Mouse (Mus musculus) forebrain, embryonic 11.5 days (tissue): ENCODE data around the gene Kank1. TPM values are rescaled to one million over a fixed set of nuclear protein-coding genes. Genes with fewer than 3 reads are reported as not detected.

Source experiments
- ATAC-seq: fragments of 200-750 bp; cut with Nextera tagmentation; replicated peaks from 2 replicates; pipeline ENCODE4 v1.8.0; 2017; ENCODE audit warnings: moderate TSS enrichment; ENCODE audit not compliant: low FRiP score
- DNase-seq: peaks from one replicate; pipeline ENCODE4 v3.0.0-alpha.2; 2017; ENCODE audit warnings: low spot score
- H3K27ac ChIP-seq: fragments of 300-500 bp; sonication (generic); 2 replicates; pipeline ENCODE4 v1.5.1; 2014; ENCODE audit warnings: low read depth, low read length
- H3K27me3 ChIP-seq: fragments of 300-500 bp; sonication (generic); 2 replicates; pipeline ENCODE4 v1.6.1; 2014; ENCODE audit warnings: mild to moderate bottlenecking, low read length, mixed read lengths; ENCODE audit not compliant: control insufficient read depth, insufficient read depth
- H3K36me3 ChIP-seq: fragments of 300-500 bp; sonication (generic); 2 replicates; pipeline ENCODE4 v1.6.1; 2014; ENCODE audit warnings: mild to moderate bottlenecking, low read length, moderate library complexity, mixed read lengths; ENCODE audit not compliant: control insufficient read depth, insufficient read depth
- H3K4me1 ChIP-seq: fragments of 300-500 bp; sonication (generic); replicated peaks from 2 replicates; pipeline ENCODE4 v1.6.1; 2014; ENCODE audit warnings: low read length, mixed read lengths; ENCODE audit not compliant: control insufficient read depth, insufficient read depth
- H3K4me2 ChIP-seq: fragments of 300-500 bp; sonication (generic); 2 replicates; pipeline ENCODE4 v1.6.1; 2014; ENCODE audit warnings: low read depth, mild to moderate bottlenecking, low read length, moderate library complexity, mixed read lengths; ENCODE audit not compliant: severe bottlenecking
- H3K4me3 ChIP-seq: fragments of 300-500 bp; sonication (generic); 2 replicates; pipeline ENCODE4 v1.5.1; 2014; ENCODE audit warnings: low read depth, low read length
- H3K9ac ChIP-seq: fragments of 300-500 bp; sonication (generic); 2 replicates; pipeline ENCODE4 v1.6.1; 2014; ENCODE audit warnings: low read length
- H3K9me3 ChIP-seq: fragments of 300-500 bp; sonication (generic); 2 replicates; pipeline ENCODE4 v1.6.1; 2016; ENCODE audit warnings: low read length, mixed read lengths; ENCODE audit not compliant: control insufficient read depth
- WGBS: fragments of 180-500 bp; shearing (Covaris S2); extraction: QIAGEN DNeasy Blood & Tissue Kit; methylation state at CpG from one replicate; pipeline ENCODE4 v1.1.7; 2014; 5-methylcytosine and 5-hydroxymethylcytosine counted together
- polyA plus RNA-seq: library from polyadenylated mRNA; unstranded; fragments of >200 nt; fragmentation: Nextera tagmentation; extraction: Ambion mirVana; gene quantifications from 2 replicates; pipeline ENCODE4 v1.2.1, GENCODE M21; 2014

Kank1 gene
- polyA plus RNA-seq, 1 experiment from 2014 or later, result 15.3 TPM

GRCm38 (mm10) chr19:25387902-25388301, 151.1 kb downstream of the Kank1 start:
- 77% methylated on average over 18 of the region's 18 CpGs for WGBS
- Histone ChIP-seq H3K27ac (no peak overlapping the region), H3K4me3 (no peak overlapping the region), H3K9me3 (no peaks in the 10 kb centered on the region), H3K27me3 (no peaks in the 10 kb centered on the region), H3K4me1 (no peaks in the 10 kb centered on the region; the same call in 1 of the 2 replicates), H3K36me3 (no peaks in the 10 kb centered on the region), H3K4me2 (no peak overlapping the region), H3K9ac (no peak overlapping the region)
- no peak for ATAC-seq
- no peak for DNase-seq

- H3K27ac ChIP-seq, result no peak overlapping the region
- 93% methylated on average over 11 of the region's 11 CpGs for WGBS
These were observed 155.4 kb downstream of the Kank1 start for GRCm38 (mm10) chr19:25392135-25392534.

GRCm38 (mm10) chr19:25395035-25395434, 158.3 kb downstream of the Kank1 start:
- 36% methylated on average over 10 of the region's 10 CpGs for WGBS
- Histone ChIP-seq H3K27ac (no peak overlapping the region), H3K4me2 (peak overlapping the region; percentile 13; the same call in 1 of the 2 replicates), H3K36me3 (no peaks in the 10 kb centered on the region), H3K9ac (0 out of 2 replicates have a peak overlapping the region, but pooled peaks have one; percentile 5), H3K4me1 (peaks cover 3% of the 10 kb centered on the region; the same call in 1 of the 2 replicates), H3K9me3 (no peaks in the 10 kb centered on the region), H3K4me3 (no peak overlapping the region), H3K27me3 (no peaks in the 10 kb centered on the region)
- ATAC-seq, result no peak
- no peak for DNase-seq

More at GRCm38 (mm10) chr19:25392135-25392534, 155.4 kb downstream of the Kank1 start:
- Histone ChIP-seq H3K9me3 (no peaks in the 10 kb centered on the region), H3K27me3 (no peaks in the 10 kb centered on the region), H3K4me2 (no peak overlapping the region), H3K4me1 (no peaks in the 10 kb centered on the region; the same call in 1 of the 2 replicates), H3K36me3 (no peaks in the 10 kb centered on the region), H3K9ac (no peak overlapping the region), H3K4me3 (no peak overlapping the region)
- DNase-seq (no peak), ATAC-seq (no peak)

- no peak overlapping the region for H3K4me2 ChIP-seq
- no peak overlapping the region for H3K27ac ChIP-seq
- WGBS, result 94% methylated on average over 6 of the region's 6 CpGs
- H3K9ac ChIP-seq, result no peak overlapping the region
- no peak for ATAC-seq
- H3K4me1 ChIP-seq, result peaks cover 3% of the 10 kb centered on the region; the same call in 1 of the 2 replicates
- H3K36me3 ChIP-seq, result no peaks in the 10 kb centered on the region
- no peak overlapping the region for H3K4me3 ChIP-seq
- H3K27me3 ChIP-seq, result no peaks in the 10 kb centered on the region
- DNase-seq, result no peak
- no peaks in the 10 kb centered on the region for H3K9me3 ChIP-seq
These were observed 160.0 kb downstream of the Kank1 start for GRCm38 (mm10) chr19:25396709-25397266.

- 27% methylated on average over 9 of the region's 9 CpGs for WGBS
- H3K4me1 ChIP-seq, result peaks cover 5% of the 10 kb centered on the region; the same call in 1 of the 2 replicates
These were observed 162.9 kb downstream of the Kank1 start for GRCm38 (mm10) chr19:25399511-25400211.

GRCm38 (mm10) chr19:25400212-25400913, 163.6 kb downstream of the Kank1 start:
- DNase-seq, result no peak
- peaks cover 5% of the 10 kb centered on the region; the same call in 1 of the 2 replicates for H3K4me1 ChIP-seq
- H3K4me3 ChIP-seq, result no peak overlapping the region
- H3K27me3 ChIP-seq, result no peaks in the 10 kb centered on the region
- no peak overlapping the region for H3K4me2 ChIP-seq
- peak; percentile 49 for ATAC-seq
- no peaks in the 10 kb centered on the region for H3K9me3 ChIP-seq
- no peak overlapping the region for H3K27ac ChIP-seq
- no peaks in the 10 kb centered on the region for H3K36me3 ChIP-seq
- 31% methylated on average over 13 of the region's 13 CpGs for WGBS
- no peak overlapping the region for H3K9ac ChIP-seq

More at GRCm38 (mm10) chr19:25399511-25400211, 162.9 kb downstream of the Kank1 start:
- no peak overlapping the region for H3K4me2 ChIP-seq
- ATAC-seq (no peak), DNase-seq (no peak)
- no peak overlapping the region for H3K4me3 ChIP-seq
- H3K36me3 ChIP-seq, result no peaks in the 10 kb centered on the region
- no peaks in the 10 kb centered on the region for H3K27me3 ChIP-seq
- no peak overlapping the region for H3K27ac ChIP-seq
- H3K9me3 ChIP-seq, result no peaks in the 10 kb centered on the region
- no peak overlapping the region for H3K9ac ChIP-seq

- H3K4me1 ChIP-seq, result peaks cover 10% of the 10 kb centered on the region
- no peak overlapping the region for H3K4me3 ChIP-seq
- DNase-seq (no peak), ATAC-seq (0 out of 2 replicates have a peak, but pooled peaks have one; percentile 27)
- no peak overlapping the region for H3K27ac ChIP-seq
- no peak overlapping the region for H3K9ac ChIP-seq
- H3K4me2 ChIP-seq, result no peak overlapping the region
- no peaks in the 10 kb centered on the region for H3K9me3 ChIP-seq
- peaks cover 2% of the 10 kb centered on the region; the same call in 1 of the 2 replicates for H3K27me3 ChIP-seq
- no peaks in the 10 kb centered on the region for H3K36me3 ChIP-seq
- WGBS, result 31% methylated on average over 8 of the region's 8 CpGs
These were observed 164.7 kb downstream of the Kank1 start for GRCm38 (mm10) chr19:25401521-25401920.

- DNase-seq (no peak), ATAC-seq (no peak)
- Histone ChIP-seq H3K27ac (no peak overlapping the region), H3K4me1 (peaks cover 16% of the 10 kb centered on the region), H3K4me3 (no peak overlapping the region), H3K4me2 (no peak overlapping the region), H3K9me3 (no peaks in the 10 kb centered on the region), H3K36me3 (no peaks in the 10 kb centered on the region; the same call in 1 of the 2 replicates), H3K27me3 (peaks cover 2% of the 10 kb centered on the region; the same call in 1 of the 2 replicates), H3K9ac (no peak overlapping the region)
- 91% methylated on average over 4 of the region's 4 CpGs for WGBS
These were observed 167.4 kb downstream of the Kank1 start for GRCm38 (mm10) chr19:25404163-25404562.
